Mouse (Mus musculus): ENCODE data around the gene Mlph. TPM values are rescaled to one million over a fixed set of nuclear protein-coding genes. Genes with fewer than 3 reads are reported as not detected.

Gene Mlph
- total and polyA plus RNA-seq, 3 experiments, result not detected

- no peaks in the 10 kb centered on the region for H3K36me3 ChIP-seq (ENCODE audit: control insufficient read depth in 1 of 2, insufficient read depth in 2 of 2, low read length in 2 of 2)
- H3K27me3 ChIP-seq (ENCODE audit: control insufficient read depth in 1 of 2, insufficient read depth in 2 of 2, low read length in 2 of 2), result no peaks in the 10 kb centered on the region
- H3K4me3 ChIP-seq (ENCODE audit: control insufficient read depth in 1 of 2, insufficient read depth in 1 of 2, low read depth in 2 of 2, low read length in 2 of 2), result no peak overlapping the region
- no peaks in the 10 kb centered on the region for H3K79me2 ChIP-seq (ENCODE audit: control insufficient read depth, insufficient read depth, low read length, poor library complexity)
- H3K9me3 ChIP-seq (replicated peaks; ENCODE audit: insufficient read depth, low read length), result no peaks in the 10 kb centered on the region
- no peak overlapping the region for H3K9ac ChIP-seq (ENCODE audit: control insufficient read depth, low read depth, low read length, poor library complexity, severe bottlenecking)
- TF ChIP-seq USF2 (IDR thresholded peaks at IDR 0.05; ENCODE audit: borderline replicate concordance in 1 of 2, insufficient read depth in 1 of 2, low read depth in 1 of 2, low read length in 2 of 2) (no peak), POLR2A (IDR thresholded peaks at IDR 0.05; ENCODE audit: control insufficient read depth in 1 of 2, insufficient read depth in 1 of 2, low read depth in 1 of 2, low read length in 2 of 2, poor library complexity in 1 of 2) (no peak), MAFK (IDR thresholded peaks at IDR 0.05; ENCODE audit: borderline replicate concordance, low read depth, low read length) (no peak), MXI1 (IDR thresholded peaks at IDR 0.05; ENCODE audit: low read depth, low read length) (no peak), POLR2AphosphoS5 (IDR thresholded peaks at IDR 0.05; ENCODE audit: borderline replicate concordance, low read depth, low read length) (no peak), ELF1 (IDR thresholded peaks at IDR 0.05; ENCODE audit: low read depth, low read length) (no peak), EP300 (IDR thresholded peaks at IDR 0.05; ENCODE audit: low read depth in 1 of 2, low read length in 2 of 2) (no peak), JUND (IDR thresholded peaks at IDR 0.05; ENCODE audit: low read depth, low read length) (no peak), CHD2 (IDR thresholded peaks at IDR 0.05; ENCODE audit: low read length) (no peak), POLR2AphosphoS2 (IDR thresholded peaks at IDR 0.05; ENCODE audit: low read length) (no peak), USF1 (IDR thresholded peaks at IDR 0.05; ENCODE audit: low read depth, low read length) (no peak)
- no peak for DNase-seq (ENCODE audit: low read depth, low spot score)
- no peak overlapping the region for H3K27ac ChIP-seq (ENCODE audit: control insufficient read depth, low read depth, low read length)
- H3K4me1 ChIP-seq (ENCODE audit: control insufficient read depth in 1 of 2, insufficient read depth in 2 of 2, low read length in 2 of 2), result no peaks in the 10 kb centered on the region
These were observed 29.0 kb upstream of the Mlph start for GRCm38 (mm10) chr1:90885771-90886460.

- Histone ChIP-seq H3K27me3 (ENCODE audit: control insufficient read depth in 1 of 2, insufficient read depth in 2 of 2, low read length in 2 of 2) (no peaks in the 10 kb centered on the region), H3K9me3 (replicated peaks; ENCODE audit: insufficient read depth, low read length) (no peaks in the 10 kb centered on the region), H3K4me3 (ENCODE audit: control insufficient read depth in 1 of 2, insufficient read depth in 1 of 2, low read depth in 2 of 2, low read length in 2 of 2) (no peak overlapping the region), H3K9ac (ENCODE audit: control insufficient read depth, low read depth, low read length, poor library complexity, severe bottlenecking) (no peak overlapping the region), H3K36me3 (ENCODE audit: control insufficient read depth in 1 of 2, insufficient read depth in 2 of 2, low read length in 2 of 2) (no peaks in the 10 kb centered on the region), H3K27ac (ENCODE audit: control insufficient read depth, low read depth, low read length) (no peak overlapping the region), H3K4me1 (ENCODE audit: control insufficient read depth in 1 of 2, insufficient read depth in 2 of 2, low read length in 2 of 2) (no peaks in the 10 kb centered on the region), H3K79me2 (ENCODE audit: control insufficient read depth, insufficient read depth, low read length, poor library complexity) (no peaks in the 10 kb centered on the region)
- TF ChIP-seq TBP (IDR thresholded peaks at IDR 0.05; ENCODE audit: low read depth, low read length), result no peak
- no peak for TF ChIP-seq BHLHE40 (IDR thresholded peaks at IDR 0.05; ENCODE audit: borderline replicate concordance, low read depth, low read length)
- no peak for TF ChIP-seq MYC (IDR thresholded peaks at IDR 0.05; ENCODE audit: low read depth, low read length)
- TF ChIP-seq SIN3A (IDR thresholded peaks at IDR 0.05; ENCODE audit: low read length), result no peak
- TF ChIP-seq POLR2A (IDR thresholded peaks at IDR 0.05; ENCODE audit: control insufficient read depth in 1 of 2, insufficient read depth in 1 of 2, low read depth in 1 of 2, low read length in 2 of 2, poor library complexity in 1 of 2), result no peak
- TF ChIP-seq SMC3 (IDR thresholded peaks at IDR 0.05; ENCODE audit: low read depth, low read length), result no peak
- no peak for TF ChIP-seq KAT2A (conservative IDR thresholded peaks at IDR 0.05; ENCODE audit: low read depth, low read length)
- no peak for TF ChIP-seq ZMIZ1 (IDR thresholded peaks at IDR 0.05; ENCODE audit: low read depth, low read length)
- TF ChIP-seq MAFK (IDR thresholded peaks at IDR 0.05; ENCODE audit: borderline replicate concordance, low read depth, low read length), result no peak
- no peak for TF ChIP-seq JUND (IDR thresholded peaks at IDR 0.05; ENCODE audit: low read depth, low read length)
- TF ChIP-seq ZNF384 (IDR thresholded peaks at IDR 0.05; ENCODE audit: low read depth, low read length), result no peak
- TF ChIP-seq UBTF (IDR thresholded peaks at IDR 0.05; ENCODE audit: borderline replicate concordance, insufficient read depth, low read depth, low read length), result no peak
- no peak for TF ChIP-seq GATA1 (IDR thresholded peaks at IDR 0.05; ENCODE audit: low read depth, low read length)
- TF ChIP-seq CTCF (IDR thresholded peaks at IDR 0.05 in 2 of 3, conservative IDR thresholded peaks at IDR 0.05 in 1 of 3; ENCODE audit: control insufficient read depth in 1 of 3, insufficient read depth in 1 of 3, low read depth in 2 of 3, low read length in 3 of 3, poor library complexity in 1 of 3, severe bottlenecking in 1 of 3), result no peak
- TF ChIP-seq MXI1 (IDR thresholded peaks at IDR 0.05; ENCODE audit: low read depth, low read length), result no peak
- no peak for TF ChIP-seq E2F4 (IDR thresholded peaks at IDR 0.05; ENCODE audit: borderline replicate concordance, low read depth, low read length)
- TF ChIP-seq TAL1 (IDR thresholded peaks at IDR 0.05; ENCODE audit: low read length), result no peak
- no peak for TF ChIP-seq GABPA (IDR thresholded peaks at IDR 0.05; ENCODE audit: low read depth, low read length)
- no peak for DNase-seq (ENCODE audit: low read depth, low spot score)
These were observed 20.4 kb upstream of the Mlph start for GRCm38 (mm10) chr1:90894521-90894920.

All from MEL (cell line).